Mouse (Mus musculus) CH12.LX (cell line): ENCODE data around the gene Acvrl1.

Experiments
- ETS1 ChIP-seq: conservative IDR thresholded peaks from 2 replicates; pipeline ENCODE4 v1.6.1; 2012; ENCODE audit warnings: low read depth, mild to moderate bottlenecking, inconsistent platforms, low read length, improper control_type of control experiment, moderate library complexity
- JUN ChIP-seq: IDR thresholded peaks from 2 replicates; pipeline ENCODE4 v1.6.1; 2011; ENCODE audit warnings: low read depth, mild to moderate bottlenecking, low read length, improper control_type of control experiment, moderate library complexity; ENCODE audit not compliant: insufficient read depth
- RCOR1 ChIP-seq: conservative IDR thresholded peaks from 2 replicates; pipeline ENCODE4 v1.6.1; 2012; ENCODE audit warnings: low read depth, mild to moderate bottlenecking, inconsistent platforms, low read length, improper control_type of control experiment
- TCF12 ChIP-seq: IDR thresholded peaks from 2 replicates; pipeline ENCODE4 v1.6.1; 2014; ENCODE audit warnings: low read depth, mild to moderate bottlenecking, inconsistent platforms, low read length, improper control_type of control experiment
- ZC3H11A ChIP-seq: IDR thresholded peaks from 2 replicates; pipeline ENCODE4 v1.6.1; 2012; ENCODE audit warnings: low read depth, mild to moderate bottlenecking, inconsistent platforms, low read length, improper control_type of control experiment

DNA sequence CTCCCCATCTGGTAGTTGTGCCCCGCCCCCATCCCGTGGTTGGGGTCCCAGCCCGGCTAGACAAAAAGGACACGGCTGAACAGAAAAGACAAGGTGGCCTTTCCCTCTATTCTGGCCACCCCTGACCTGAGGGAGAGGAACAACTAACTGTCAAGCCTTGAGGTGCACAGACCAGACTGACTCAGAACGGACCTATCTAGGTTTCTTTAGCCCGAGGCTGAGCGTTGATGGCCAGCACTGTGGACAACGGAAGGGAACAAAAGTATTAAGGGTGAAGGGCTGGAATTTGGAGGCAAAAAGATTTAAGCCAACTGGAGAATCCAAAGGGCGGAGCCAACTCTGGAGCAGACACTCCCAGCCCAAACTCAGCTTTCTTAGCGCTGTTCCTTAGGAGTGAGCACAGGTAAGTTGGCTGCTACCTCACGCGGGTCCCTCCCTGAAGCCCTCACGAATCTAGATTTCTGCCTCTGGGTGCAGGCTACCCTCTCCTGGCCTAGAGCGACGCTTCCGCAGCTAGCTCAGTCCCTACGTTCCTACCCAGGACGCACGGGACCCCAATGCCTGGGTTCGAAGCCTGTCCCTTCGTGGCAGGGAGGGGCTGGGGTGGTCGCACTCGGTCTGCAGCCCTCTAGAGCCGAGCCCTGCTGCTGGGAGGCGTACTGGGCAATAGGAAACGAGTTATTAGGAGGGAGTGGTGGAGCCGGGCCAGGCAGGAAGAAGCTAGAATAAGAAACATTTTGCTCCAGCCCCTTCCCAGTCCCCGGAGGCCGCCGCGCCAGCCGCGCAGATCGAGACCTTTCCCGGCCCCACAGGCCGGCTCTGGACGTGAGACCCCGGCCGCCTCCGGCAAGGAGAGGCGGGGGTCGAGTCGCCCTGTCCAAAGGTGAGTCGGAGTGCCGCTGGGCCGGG lies at the start of gene Acvrl1:
- no peak for TF ChIP-seq ZC3H11A
- no peak for TF ChIP-seq JUN
- no peak for TF ChIP-seq RCOR1
- no peak for TF ChIP-seq ETS1
- TF ChIP-seq TCF12 = no peak
